Mouse (Mus musculus): ENCODE measurements at regions not wholly inside any gene's neighbourhood (a gene's known extent, or its start where the extent isn't known, plus 50 kb on each side); places are given as distances from the start of the nearest gene placed in this dataset.

- POLR2A ChIA-PET, result interaction anchor here (0.6 kb wide), 1 partner anchor 29 kb away, joined by 4 read pairs; no protein-coding TSS in a partner anchor
- in situ Hi-C loops (cut with MboI; ENCODE audit: low pct_unique_long_range_greater_than_20kb), result no loop called here
- no peak for TF ChIP-seq CTCF (IDR thresholded peaks at IDR 0.05)
- DNase-seq (ENCODE audit: low read depth, low spot score) (no peak), ATAC-seq (no peak)
- H3K27me3 ChIP-seq, result no peaks in the 10 kb centered on the region
- CTCF ChIA-PET, result no interaction called here
These were observed 63.5 kb upstream of the Tyw5 start for GRCm38 (mm10) chr1:57470356-57470755.

- in situ Hi-C loops (cut with MboI; ENCODE audit: low pct_unique_long_range_greater_than_20kb), result no loop called here
- ChIA-PET CTCF (no interaction called here), POLR2A (no interaction called here)
- TF ChIP-seq CTCF (IDR thresholded peaks at IDR 0.05), result no peak
- ATAC-seq, result no peak
- DNase-seq (ENCODE audit: low read depth, low spot score), result no peak
- H3K27me3 ChIP-seq, result no peaks in the 10 kb centered on the region
These were observed 65.3 kb upstream of the Tyw5 start for GRCm38 (mm10) chr1:57472235-57472634.

- H3K27me3 ChIP-seq, result no peaks in the 10 kb centered on the region
- CTCF ChIA-PET, result no interaction called here
- DNase-seq (ENCODE audit: low read depth, low spot score), result no peak
- in situ Hi-C loops (cut with MboI; ENCODE audit: low pct_unique_long_range_greater_than_20kb), result no loop called here
- no peak for TF ChIP-seq CTCF (IDR thresholded peaks at IDR 0.05)
- POLR2A ChIA-PET, result no interaction called here
- no peak for ATAC-seq
These were observed 70.8 kb upstream of the Tyw5 start for GRCm38 (mm10) chr1:57477725-57478124.

GRCm38 (mm10) chr1:57478151-57478550, 71.2 kb upstream of the Tyw5 start:
- POLR2A ChIA-PET, result no interaction called here
- in situ Hi-C loops (cut with MboI; ENCODE audit: low pct_unique_long_range_greater_than_20kb), result no loop called here
- TF ChIP-seq CTCF (IDR thresholded peaks at IDR 0.05), result no peak
- no peaks in the 10 kb centered on the region for H3K27me3 ChIP-seq
- ATAC-seq, result no peak
- no peak for DNase-seq (ENCODE audit: low read depth, low spot score)
- CTCF ChIA-PET, result no interaction called here

GRCm38 (mm10) chr1:57478800-57479199, 71.9 kb upstream of the Tyw5 start:
- POLR2A ChIA-PET, result no interaction called here
- no peaks in the 10 kb centered on the region for H3K27me3 ChIP-seq
- CTCF ChIA-PET, result no interaction called here
- in situ Hi-C loops (cut with MboI; ENCODE audit: low pct_unique_long_range_greater_than_20kb), result no loop called here
- DNase-seq (ENCODE audit: low read depth, low spot score), result no peak
- TF ChIP-seq CTCF (IDR thresholded peaks at IDR 0.05), result no peak
- no peak for ATAC-seq

GRCm38 (mm10) chr1:57479566-57479965, 72.7 kb upstream of the Tyw5 start:
- TF ChIP-seq CTCF (IDR thresholded peaks at IDR 0.05), result no peak
- POLR2A ChIA-PET, result no interaction called here
- DNase-seq (ENCODE audit: low read depth, low spot score), result no peak
- in situ Hi-C loops (cut with MboI; ENCODE audit: low pct_unique_long_range_greater_than_20kb), result no loop called here
- no peaks in the 10 kb centered on the region for H3K27me3 ChIP-seq
- CTCF ChIA-PET, result no interaction called here
- no peak for ATAC-seq

GRCm38 (mm10) chr1:57489176-57489575, 82.3 kb upstream of the Tyw5 start:
- CTCF ChIA-PET, result no interaction called here
- no peaks in the 10 kb centered on the region for H3K27me3 ChIP-seq
- DNase-seq (ENCODE audit: low read depth, low spot score), result no peak
- no peak for ATAC-seq
- in situ Hi-C loops (cut with MboI; ENCODE audit: low pct_unique_long_range_greater_than_20kb), result no loop called here
- POLR2A ChIA-PET, result no interaction called here
- no peak for TF ChIP-seq CTCF (IDR thresholded peaks at IDR 0.05)

- no peak for TF ChIP-seq CTCF (IDR thresholded peaks at IDR 0.05)
- POLR2A ChIA-PET, result no interaction called here
- in situ Hi-C loops (cut with MboI; ENCODE audit: low pct_unique_long_range_greater_than_20kb), result no loop called here
- CTCF ChIA-PET, result interaction anchor here (1.6 kb wide), 1 partner anchor 24 kb away, joined by 5 read pairs; no protein-coding TSS in a partner anchor
- ATAC-seq (no peak), DNase-seq (ENCODE audit: low read depth, low spot score) (no peak)
- no peaks in the 10 kb centered on the region for H3K27me3 ChIP-seq
These were observed 82.7 kb upstream of the Tyw5 start for GRCm38 (mm10) chr1:57489588-57489987.

- ChIA-PET CTCF (interaction anchor here (1.6 kb wide), 1 partner anchor 23 kb away, joined by 5 read pairs; no protein-coding TSS in a partner anchor), POLR2A (no interaction called here)
- in situ Hi-C loops (cut with MboI; ENCODE audit: low pct_unique_long_range_greater_than_20kb), result no loop called here
- DNase-seq (ENCODE audit: low read depth, low spot score), result no peak
- H3K27me3 ChIP-seq, result no peaks in the 10 kb centered on the region
- no peak for ATAC-seq
- TF ChIP-seq CTCF (IDR thresholded peaks at IDR 0.05), result no peak
These were observed 83.1 kb upstream of the Tyw5 start for GRCm38 (mm10) chr1:57490021-57490420.

- ChIA-PET POLR2A (interaction anchor here (0.6 kb wide), 1 partner anchor 58 kb away, joined by 4 read pairs; no protein-coding TSS in a partner anchor), CTCF (no interaction called here)
- TF ChIP-seq CTCF (IDR thresholded peaks at IDR 0.05), result no peak
- no peaks in the 10 kb centered on the region for H3K27me3 ChIP-seq
- no peak for DNase-seq (ENCODE audit: low read depth, low spot score)
- no peak for ATAC-seq
- in situ Hi-C loops (cut with MboI; ENCODE audit: low pct_unique_long_range_greater_than_20kb), result no loop called here
These were observed 85.8 kb upstream of the Tyw5 start for GRCm38 (mm10) chr1:57492696-57493095.

- CTCF ChIA-PET, result no interaction called here
- in situ Hi-C loops (cut with MboI; ENCODE audit: low pct_unique_long_range_greater_than_20kb), result no loop called here
- POLR2A ChIA-PET, result no interaction called here
- DNase-seq (ENCODE audit: low read depth, low spot score) (no peak), ATAC-seq (no peak)
- no peak for TF ChIP-seq CTCF (IDR thresholded peaks at IDR 0.05)
- H3K27me3 ChIP-seq, result no peaks in the 10 kb centered on the region
These were observed 90.7 kb upstream of the Tyw5 start for GRCm38 (mm10) chr1:57497489-57498037.
